Mouse (Mus musculus) megakaryocyte, embryonic 14.5 days (primary cell): Measurements from ENCODE around the gene Gm20388.

Experiments used
- FLI1 ChIP-seq: IDR thresholded peaks from 2 replicates; pipeline ENCODE4 v1.6.1; 2012; ENCODE audit warnings: low read length, inconsistent platforms, mixed read lengths
- GATA1 ChIP-seq: IDR thresholded peaks from 3 replicates; pipeline ENCODE4 v1.6.1; 2012; ENCODE audit warnings: mixed read lengths, low read length, inconsistent platforms, borderline replicate concordance

- no peak for TF ChIP-seq GATA1
- TF ChIP-seq FLI1: no peak
Measured at GRCm38 (mm10) chr8:122923431-122924090, 3012.9 kb downstream of the Gm20388 start.
